8 mouse cellular contexts compared by ENCODE assay signal in genomic region chrX:170019954-170020689, GRCm38 (mm10). TPM values are rescaled to one million over a fixed set of nuclear protein-coding genes. Genes with fewer than 3 reads are reported as not detected.
DNase-seq lines count a peak whose midpoint lies in the region; ATAC-seq and TF ChIP-seq lines count a peak whose summit lies in the region.
"Not testable (repeated sequence)": the region's sequence is repeated elsewhere in the genome, so short reads cannot be mapped to it uniquely, and the experiment has no call there.

No protein-coding gene starts in this region.

- TF ChIP-seq EP300 in heart, adult 2 months (IDR thresholded peaks at IDR 0.05; ENCODE audit: insufficient read depth, low read depth, low read length); liver, postnatal 0 days (IDR thresholded peaks at IDR 0.05; ENCODE audit: low read depth); stomach, postnatal 0 days (optimal IDR thresholded peaks at IDR 0.05): not testable (repeated sequence)

- intact Hi-C loops in heart, adult 2 months (cut with DNase I), result not testable (repeated sequence)

- not testable (repeated sequence) for H3K4me1 ChIP-seq in embryonic facial prominence, embryonic 10.5 days; heart, adult 2 months (ENCODE audit: control insufficient read depth, insufficient read depth, low read length); liver, postnatal 0 days (ENCODE audit: insufficient read depth); neural tube, embryonic 13.5 days (replicated peaks); stomach, postnatal 0 days (replicated peaks; ENCODE audit: control insufficient read depth, insufficient read depth)

- not testable (repeated sequence) for TF ChIP-seq POLR2A in heart, adult 2 months (IDR thresholded peaks at IDR 0.05; ENCODE audit: insufficient read depth, low read depth, low read length)

- WGBS in embryonic facial prominence, embryonic 10.5 days, result 58% methylated on average over 14 of the region's 14 CpGs
- 55% methylated on average over 14 of the region's 14 CpGs for WGBS in heart, adult 2 months
- 55% methylated on average over 14 of the region's 14 CpGs for WGBS in liver, postnatal 0 days (ENCODE audit: insufficient replicate concordance)
- WGBS in neural tube, embryonic 13.5 days, result 62% methylated on average over 14 of the region's 14 CpGs
- 59% methylated on average over 14 of the region's 14 CpGs for WGBS in stomach, postnatal 0 days

- H3K36me3 ChIP-seq in embryonic facial prominence, embryonic 10.5 days (replicated peaks), result peaks cover 56% of the 10 kb centered on the region
- H3K36me3 ChIP-seq in heart, adult 2 months (ENCODE audit: control insufficient read depth, insufficient read depth, low read length), result not testable (repeated sequence)
- peaks cover 14% of the 10 kb centered on the region for H3K36me3 ChIP-seq in liver, postnatal 0 days (replicated peaks; ENCODE audit: insufficient read depth, low read length)
- H3K36me3 ChIP-seq in neural tube, embryonic 13.5 days, result peaks cover 48% of the 10 kb centered on the region
- H3K36me3 ChIP-seq in stomach, postnatal 0 days (ENCODE audit: control insufficient read depth, insufficient read depth, low read length), result peaks cover 19% of the 10 kb centered on the region

- not testable (repeated sequence) for H3K27me3 ChIP-seq in embryonic facial prominence, embryonic 10.5 days (replicated peaks; ENCODE audit: low read depth, poor library complexity, severe bottlenecking); heart, adult 2 months (ENCODE audit: control insufficient read depth, insufficient read depth, low read length); liver, postnatal 0 days (ENCODE audit: insufficient read depth, low read length); neural tube, embryonic 13.5 days; stomach, postnatal 0 days (ENCODE audit: control insufficient read depth, insufficient read depth, low read length)

- H3K4me2 ChIP-seq in liver, postnatal 0 days (ENCODE audit: low read depth, low read length); neural tube, embryonic 13.5 days; stomach, postnatal 0 days (replicated peaks; ENCODE audit: low read depth): not testable (repeated sequence)

- DNase-seq in 416B (ENCODE audit: low read depth), result peak; percentile 95
- DNase-seq in adrenal gland, postnatal 10 days, result peak; percentile 93
- DNase-seq in embryonic facial prominence, embryonic 10.5 days (ENCODE audit: low spot score), result peak; percentile 8
- peak; percentile 90 to 95 for DNase-seq in heart, adult 2 months
- peak; percentile 96 to 98 for DNase-seq in kidney, postnatal 25 days
- peak; percentile 12 for DNase-seq in liver, postnatal 0 days
- DNase-seq in stomach, postnatal 0 days (ENCODE audit: low spot score), result not testable (repeated sequence)

- H3K9me3 ChIP-seq in embryonic facial prominence, embryonic 10.5 days, result peaks cover 48% of the 10 kb centered on the region
- H3K9me3 ChIP-seq in liver, postnatal 0 days (ENCODE audit: low read length), result not testable (repeated sequence)
- H3K9me3 ChIP-seq in neural tube, embryonic 13.5 days, result peaks cover 41% of the 10 kb centered on the region
- peaks cover 14% of the 10 kb centered on the region for H3K9me3 ChIP-seq in stomach, postnatal 0 days (ENCODE audit: control insufficient read depth, low read length)

- not testable (repeated sequence) for H3K4me3 ChIP-seq in embryonic facial prominence, embryonic 10.5 days; heart, adult 2 months; liver, postnatal 0 days (ENCODE audit: low read depth, low read length); neural tube, embryonic 13.5 days; stomach, postnatal 0 days (ENCODE audit: low read depth, low read length)

- ATAC-seq in liver, postnatal 0 days, result 0 out of 2 replicates have a peak, but pooled peaks have one; percentile 24
- ATAC-seq in neural tube, embryonic 13.5 days (ENCODE audit: low read depth); stomach, postnatal 0 days (ENCODE audit: low FRiP score, low TSS enrichment): not testable (repeated sequence)

- TF ChIP-seq CTCF in heart, adult 2 months (IDR thresholded peaks at IDR 0.05), result peak; percentile 83
- TF ChIP-seq CTCF in liver, postnatal 0 days (IDR thresholded peaks at IDR 0.05; ENCODE audit: low read depth), result peak; percentile 74
- peak; percentile 78 for TF ChIP-seq CTCF in stomach, postnatal 0 days (IDR thresholded peaks at IDR 0.05; ENCODE audit: low read depth)

- H3K79me2 ChIP-seq in heart, adult 2 months (replicated peaks; ENCODE audit: control insufficient read depth, insufficient read depth, low read length), result not testable (repeated sequence)

- not testable (repeated sequence) for H3K9ac ChIP-seq in heart, adult 2 months (ENCODE audit: low read depth, low read length); liver, postnatal 0 days (replicated peaks); neural tube, embryonic 13.5 days; stomach, postnatal 0 days (ENCODE audit: low read length)

- not testable (repeated sequence) for H3K27ac ChIP-seq in embryonic facial prominence, embryonic 10.5 days (replicated peaks); heart, adult 2 months; liver, postnatal 0 days (ENCODE audit: low read depth); stomach, postnatal 0 days (replicated peaks)
- peak overlapping the region; percentile 11 for H3K27ac ChIP-seq in neural tube, embryonic 13.5 days (replicated peaks)

RNA-seq across cellular contexts. Expression of gene Gm21887, which starts 10.7 kb away (rescaled TPM):
- total RNA-seq in adrenal gland, postnatal 10 days (2021), result 100 to 1,000 TPM; 102 to 237 TPM
- 259 and 324 TPM in 2 replicates for polyA plus RNA-seq in embryonic facial prominence, embryonic 10.5 days (2016; fragmentation: Nextera tagmentation; extraction: Ambion mirVana)
- total RNA-seq in heart, adult 2 months (2021), result 10 to 100 TPM; 22.9 to 27.8 TPM
- 27.5 and 60.9 TPM in 2 replicates for polyA plus RNA-seq in heart, adult 2 months (2012; rRNA removed)
- 64.4 and 87.0 TPM in 2 replicates for polyA plus RNA-seq in liver, postnatal 0 days (2015; fragmentation: Nextera tagmentation; extraction: Ambion mirVana)
- polyA plus RNA-seq in neural tube, embryonic 13.5 days (2015; fragmentation: Nextera tagmentation; extraction: Ambion mirVana), result 139 and 172 TPM in 2 replicates
- 90.6 and 93.1 TPM in 2 replicates for polyA plus RNA-seq in stomach, postnatal 0 days (2015; fragmentation: Nextera tagmentation; extraction: Ambion mirVana)
